Mouse (Mus musculus) olfactory bulb, adult 2 months (tissue): Measurements from ENCODE around the gene Zzef1. TPM values are rescaled to one million over a fixed set of nuclear protein-coding genes. Genes with fewer than 3 reads are reported as not detected.

Source experiments
- H3K27ac ChIP-seq: fragments of 200-500 bp; 2 replicates; pipeline ENCODE4 v1.5.1; 2012; ENCODE audit warnings: low read depth, low read length; ENCODE audit not compliant: insufficient read depth
- H3K4me1 ChIP-seq: fragments of 200-500 bp; 2 replicates; pipeline ENCODE4 v1.6.1; 2012; ENCODE audit warnings: low read length; ENCODE audit not compliant: control insufficient read depth, insufficient read depth
- H3K4me3 ChIP-seq: fragments of 200-500 bp; 2 replicates; pipeline ENCODE4 v1.5.1; 2012; ENCODE audit warnings: mild to moderate bottlenecking, low read depth, low read length, moderate library complexity; ENCODE audit not compliant: insufficient read depth
- CTCF ChIP-seq: fragments of 200-500 bp; IDR thresholded peaks from 2 replicates; pipeline ENCODE4 v1.5.1; 2012; ENCODE audit warnings: low read depth, mild to moderate bottlenecking, low read length, moderate library complexity; ENCODE audit not compliant: insufficient read depth
- POLR2A ChIP-seq: fragments of 200-500 bp; IDR thresholded peaks from 2 replicates; pipeline ENCODE4 v1.6.1; 2012; ENCODE audit warnings: mild to moderate bottlenecking, low read depth, low read length, moderate library complexity; ENCODE audit not compliant: insufficient read depth
- WGBS: fragments of 180-500 bp; shearing (Covaris S2); methylation state at CpG from one replicate; pipeline ENCODE4 v1.1.7; 2018; 5-methylcytosine and 5-hydroxymethylcytosine counted together
- polyA plus RNA-seq: library from polyadenylated mRNA; stranded (reverse); fragments of >200 nt; gene quantifications from 2 replicates; pipeline ENCODE4 v1.2.4, GENCODE M21; 2012; ENCODE audit warnings: low replicate concordance; ENCODE audit not compliant: missing spikeins, insufficient read depth, insufficient read length

The Zzef1 gene
- polyA plus RNA-seq, 1 experiment = 28.8 TPM

DNA sequence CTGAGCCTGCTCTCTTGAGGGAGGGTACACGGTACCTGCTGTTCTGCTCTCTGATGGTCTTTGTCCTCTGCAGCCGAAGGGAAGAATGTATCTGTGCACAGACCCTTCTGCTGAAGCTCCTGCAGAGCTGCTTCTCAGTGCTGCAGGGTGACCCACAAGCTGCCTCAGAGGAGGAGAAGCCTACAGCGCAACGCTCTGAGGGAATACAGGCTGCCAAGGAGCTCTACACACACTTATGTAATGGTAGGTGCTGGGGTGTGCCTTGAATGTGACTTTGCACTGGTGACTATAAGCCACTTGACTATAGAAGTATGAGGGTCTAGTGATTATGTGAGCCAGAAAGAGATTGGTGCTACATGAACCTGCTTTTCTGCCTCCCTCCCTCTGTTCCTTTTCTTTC, 57.1 kb downstream of the Zzef1 start:
- 73% methylated on average over 4 of the region's 4 CpGs for WGBS
- Histone ChIP-seq H3K27ac (no peak overlapping the region), H3K4me3 (no peak overlapping the region), H3K4me1 (peaks cover 3% of the 10 kb centered on the region; the same call in 1 of the 2 replicates)
- TF ChIP-seq POLR2A (no peak), CTCF (no peak)

DNA sequence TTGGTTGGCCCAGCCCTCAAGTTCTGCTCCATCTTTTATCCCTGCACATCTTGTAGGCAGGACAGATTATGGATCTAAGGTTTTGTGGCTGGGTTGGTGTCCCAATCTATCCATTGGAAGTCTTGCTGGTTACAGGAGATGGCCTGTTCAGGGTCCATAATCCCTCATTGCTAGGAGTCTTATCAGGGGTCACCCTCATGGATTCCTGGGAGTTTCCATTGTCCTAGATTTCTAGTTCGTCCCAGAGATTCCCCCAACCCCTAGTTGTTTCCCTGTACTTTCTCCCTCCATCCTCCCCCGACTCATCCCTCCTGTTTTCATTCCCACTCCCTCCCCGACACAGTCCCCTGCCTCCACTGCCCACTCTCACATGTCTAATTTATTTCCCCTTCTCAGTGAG, 58.2 kb downstream of the Zzef1 start:
- TF ChIP-seq CTCF (no peak), POLR2A (no peak)
- Histone ChIP-seq H3K4me1 (peaks cover 3% of the 10 kb centered on the region; the same call in 1 of the 2 replicates), H3K4me3 (no peak overlapping the region), H3K27ac (no peak overlapping the region)
- WGBS = 86% methylated on average over 3 of the region's 3 CpGs

DNA sequence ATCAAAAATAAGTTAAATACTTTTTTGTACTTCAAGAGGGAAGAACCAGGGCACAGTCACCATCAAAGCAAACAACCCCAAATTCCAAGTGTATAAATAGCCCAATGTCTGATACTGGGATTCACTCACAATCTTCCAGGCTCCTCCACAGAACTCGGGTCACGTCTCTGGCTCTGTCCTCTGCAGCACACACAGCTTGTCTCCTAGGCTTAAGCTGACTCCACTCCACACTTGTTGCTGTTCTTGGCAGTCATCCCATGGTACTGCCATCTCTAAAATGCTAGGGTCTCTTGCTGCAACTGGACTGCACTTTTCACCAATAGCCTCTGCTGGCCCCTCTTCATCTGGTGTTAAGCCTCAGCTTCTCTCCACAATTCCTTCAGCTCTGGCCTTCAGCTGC, 60.7 kb downstream of the Zzef1 start:
- no peak for TF ChIP-seq CTCF
- TF ChIP-seq POLR2A = no peak
- Histone ChIP-seq H3K4me3 (no peak overlapping the region), H3K4me1 (peaks cover 3% of the 10 kb centered on the region; the same call in 1 of the 2 replicates), H3K27ac (no peak overlapping the region)
- WGBS = 75% methylated on average over 2 of the region's 2 CpGs

DNA sequence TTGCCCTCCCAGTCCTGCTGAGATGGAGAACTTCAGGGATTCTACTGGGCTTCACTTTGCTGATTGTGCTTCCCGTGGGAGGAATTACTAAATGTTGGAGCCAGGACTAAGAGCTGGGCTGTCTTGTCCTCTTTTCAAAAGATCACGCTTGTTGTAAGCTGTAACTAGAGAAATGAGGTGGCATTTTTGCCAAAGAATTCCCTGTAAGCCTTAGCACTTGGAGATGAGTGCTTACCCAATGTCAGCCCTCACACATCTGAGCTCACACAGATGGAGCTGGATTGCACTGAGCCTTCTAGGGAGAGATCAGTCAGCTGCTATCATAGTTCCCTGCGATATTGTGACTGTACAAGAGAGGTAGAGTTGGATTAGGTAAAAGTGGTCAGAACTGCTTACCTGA, 65.2 kb downstream of the Zzef1 start:
- H3K27ac ChIP-seq = no peak overlapping the region
- WGBS = 81% methylated on average over 3 of the region's 3 CpGs
- H3K4me1 ChIP-seq = no peaks in the 10 kb centered on the region
- H3K4me3 ChIP-seq = no peak overlapping the region
- TF ChIP-seq CTCF (no peak), POLR2A (no peak)

DNA sequence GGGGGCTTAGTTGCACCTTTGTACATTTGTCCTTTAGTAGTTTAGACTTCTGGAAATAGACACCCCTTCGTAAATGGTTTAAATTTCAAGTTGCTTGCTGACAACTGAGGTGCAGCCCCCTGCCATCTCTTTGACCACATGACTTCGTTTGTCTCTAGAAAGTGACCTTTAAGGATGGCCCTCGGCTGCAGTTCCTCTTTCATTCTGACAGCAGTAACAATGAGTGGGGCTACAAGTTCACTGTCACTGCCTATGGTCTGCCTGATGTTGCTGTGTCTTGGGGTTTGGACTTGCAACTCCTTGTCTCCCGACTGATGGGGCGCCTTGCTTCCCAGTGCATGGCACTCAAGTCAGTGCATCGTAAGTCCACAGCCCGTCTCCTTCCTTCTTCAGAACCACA, 70.4 kb downstream of the Zzef1 start:
- WGBS = 88% methylated on average over 7 of the region's 7 CpGs

DNA sequence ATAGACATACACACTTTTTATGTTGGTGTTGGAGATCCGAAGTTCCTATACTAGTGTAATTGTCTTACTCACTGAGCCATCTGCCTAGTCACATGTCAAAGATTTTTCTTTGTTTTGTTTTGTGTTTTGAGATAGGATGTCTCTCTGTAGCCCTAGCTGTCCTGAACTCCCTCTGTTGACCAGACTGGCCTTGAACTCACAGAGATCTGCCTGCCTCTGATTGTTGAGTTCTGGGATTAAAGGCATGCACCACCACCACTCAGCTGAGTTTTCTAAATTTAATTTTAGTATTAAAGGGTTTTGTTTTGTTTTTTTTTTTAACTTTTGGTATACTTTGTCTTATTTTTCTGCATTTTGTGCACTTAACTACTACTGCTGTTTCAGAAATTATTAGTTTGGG, 76.0 kb downstream of the Zzef1 start:
- no peak for TF ChIP-seq CTCF
- TF ChIP-seq POLR2A = no peak

More for the DNA sequence above, 70.4 kb downstream of the Zzef1 start:
- no peak overlapping the region for H3K27ac ChIP-seq
- TF ChIP-seq CTCF (no peak), POLR2A (no peak)
- no peaks in the 10 kb centered on the region for H3K4me1 ChIP-seq
- no peak overlapping the region for H3K4me3 ChIP-seq

DNA sequence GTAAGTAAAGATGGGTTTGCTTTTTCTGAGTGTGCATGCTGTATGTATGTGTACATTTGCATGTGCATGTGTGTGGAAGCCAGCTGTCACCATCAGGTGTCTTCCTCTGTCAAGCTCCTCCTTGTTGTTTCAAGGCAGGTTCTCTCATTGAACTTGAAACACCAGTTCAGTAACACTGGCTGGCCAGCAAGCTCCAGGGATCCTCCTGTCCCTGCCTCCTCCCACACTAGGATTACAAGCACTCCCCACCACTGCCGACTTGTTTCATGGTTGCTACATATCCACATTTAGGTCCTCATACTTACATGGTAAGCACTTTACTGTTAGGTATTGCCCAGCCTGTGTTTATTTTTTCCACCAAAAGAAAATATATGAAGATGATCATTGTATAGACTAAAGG, 96.6 kb downstream of the Zzef1 start:
- Histone ChIP-seq H3K4me3 (no peak overlapping the region), H3K27ac (no peak overlapping the region), H3K4me1 (no peaks in the 10 kb centered on the region)
- WGBS = 78% methylated on average over 1 of the region's 1 CpGs
- no peak for TF ChIP-seq CTCF
- no peak for TF ChIP-seq POLR2A

More for the DNA sequence above, 76.0 kb downstream of the Zzef1 start:
- no peaks in the 10 kb centered on the region for H3K4me1 ChIP-seq
- 76% methylated on average over 1 of the region's 1 CpGs for WGBS
- H3K4me3 ChIP-seq = no peak overlapping the region
- no peak overlapping the region for H3K27ac ChIP-seq

DNA sequence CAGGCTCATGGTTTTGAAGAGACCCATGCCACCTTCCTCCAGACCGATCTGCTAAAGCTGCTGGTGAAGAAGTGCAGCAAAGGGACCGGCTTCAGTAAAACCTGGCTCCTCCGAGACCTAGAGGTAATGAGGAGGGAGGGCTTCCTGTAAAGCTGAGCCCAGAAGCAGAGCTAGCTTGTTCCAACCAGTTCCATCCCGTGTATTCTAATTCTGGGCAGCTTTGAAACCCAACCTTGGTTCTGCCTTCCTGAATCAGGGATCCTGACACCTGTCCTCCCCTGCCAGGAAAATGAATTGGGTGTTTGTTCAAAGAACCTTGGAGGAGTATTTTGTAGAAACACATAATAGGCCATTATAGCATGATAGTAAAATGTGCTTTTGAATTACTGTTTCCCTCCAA, 112.4 kb downstream of the Zzef1 start:
- Histone ChIP-seq H3K4me1 (no peaks in the 10 kb centered on the region), H3K27ac (no peak overlapping the region), H3K4me3 (no peak overlapping the region)
- WGBS = 77% methylated on average over 4 of the region's 4 CpGs
- no peak for TF ChIP-seq POLR2A
- no peak for TF ChIP-seq CTCF

DNA sequence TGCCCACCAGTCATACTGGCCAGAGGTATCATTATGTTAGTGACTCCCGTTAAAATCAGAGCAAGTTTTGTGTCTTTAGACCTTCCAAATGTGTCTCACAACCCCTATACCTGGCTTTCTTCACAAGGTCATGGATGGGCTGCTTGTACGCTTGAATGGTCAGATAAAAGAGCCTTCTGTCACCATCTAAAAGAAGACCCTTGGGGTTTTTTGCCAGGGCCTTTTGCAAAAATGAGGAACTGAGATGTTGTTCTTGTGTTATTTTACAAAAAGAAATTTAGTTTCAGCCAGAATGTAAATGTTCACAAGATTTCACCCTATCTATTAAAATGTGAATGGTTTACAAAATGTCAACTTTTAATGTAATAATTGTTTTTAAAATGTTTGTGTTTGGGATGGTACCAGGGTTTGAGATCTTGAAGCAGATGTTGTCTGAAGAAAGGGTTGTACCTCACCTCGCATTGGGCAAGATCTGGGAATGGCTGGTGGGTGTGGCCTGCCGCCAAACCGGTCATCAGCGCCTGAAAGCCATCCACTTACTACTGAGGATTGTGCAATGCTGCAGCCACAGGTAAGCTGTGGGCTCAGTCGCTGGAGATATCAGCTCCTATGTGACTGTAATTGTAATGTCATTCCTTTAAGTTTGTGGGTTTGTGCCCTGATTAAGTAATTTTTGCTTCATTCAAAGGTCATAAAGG, 121.4 kb downstream of the Zzef1 start:
- TF ChIP-seq CTCF = no peak
- no peak for TF ChIP-seq POLR2A
- H3K4me3 ChIP-seq = no peak overlapping the region
- whole genome bisulfite sequencing = 80% methylated on average over 7 of the region's 7 CpGs
- no peaks in the 10 kb centered on the region for H3K4me1 ChIP-seq
- no peak overlapping the region for H3K27ac ChIP-seq

DNA sequence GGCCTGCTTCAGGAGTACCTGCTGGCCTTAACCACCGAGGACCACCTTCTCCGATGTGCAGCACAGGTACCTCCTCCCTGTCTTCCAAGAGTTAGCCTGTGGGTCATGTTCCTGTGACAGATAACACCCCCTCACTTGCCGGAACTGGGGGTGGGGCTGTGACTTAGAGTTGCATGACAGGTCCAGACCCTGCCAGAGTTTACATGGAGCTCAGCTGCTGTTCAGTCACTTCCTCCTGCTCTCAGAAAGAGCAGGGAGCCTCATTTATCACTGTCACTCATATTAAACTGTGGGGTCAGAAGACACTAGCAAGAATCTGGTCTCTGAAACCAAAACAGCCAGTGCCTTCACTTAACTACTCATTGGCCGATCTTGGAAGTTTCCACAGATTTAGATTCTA, 127.1 kb downstream of the Zzef1 start:
- peaks cover 7% of the 10 kb centered on the region; the same call in 1 of the 2 replicates for H3K4me1 ChIP-seq
- TF ChIP-seq CTCF = no peak
- TF ChIP-seq POLR2A = no peak
- 78% methylated on average over 4 of the region's 4 CpGs for WGBS
- H3K4me3 ChIP-seq = no peak overlapping the region
- H3K27ac ChIP-seq = no peak overlapping the region
